Mouse (Mus musculus) brain, adult 10 weeks (tissue): ENCODE data around the gene Gm3424. TPM values are rescaled to one million over a fixed set of nuclear protein-coding genes. Genes with fewer than 3 reads are reported as not detected.

ENCODE experiments used
- polyA plus RNA-seq: library from polyadenylated mRNA; stranded (reverse); fragments of 350-450 nt; fragmentation: Illumina TruSeq; extraction: RNeasy Lipid Tissue Mini Kit (QIAGEN cat#74804); gene quantifications from one replicate; pipeline ENCODE4 v1.2.3, GENCODE M21; 2015; ENCODE audit warnings: low read depth, low replicate concordance

The Gm3424 gene
- polyA plus RNA-seq, result not detected

GRCm38 (mm10) chr14:5830229-5830628 lies at the start of gene Gm3424:
Gene Gm3424, minus strand, starts transcription at chr14:5830329.

DNA sequence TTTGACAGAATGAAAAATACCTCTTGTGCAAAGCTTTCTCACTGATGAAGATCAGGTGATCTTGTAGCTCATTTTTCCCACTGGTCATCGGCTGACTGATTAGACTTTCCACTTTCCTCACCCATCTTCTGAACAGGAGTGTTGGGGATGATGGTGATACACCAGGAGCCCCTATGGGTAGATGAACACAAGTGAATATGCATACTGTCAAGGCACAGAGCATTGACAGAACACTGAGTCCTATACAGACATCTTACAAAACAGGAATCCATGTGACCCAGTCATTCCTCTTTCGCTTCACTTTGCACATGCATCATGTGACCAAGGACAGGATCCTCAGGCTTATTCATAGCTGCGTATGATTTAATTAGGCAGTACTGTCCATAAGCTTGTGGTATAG lies 22.2 kb downstream of the Gm3424 start, which contains the start of gene Gm3383:
Gm3383 (minus strand) TSS at position 101 of the 400 bp plus-strand sequence.

Other genes with a start within 250 kb of the Gm3424 start
- gene Gm8265, start 197.3 kb downstream of the Gm3424 start, polyA plus RNA-seq, result not detected
- gene Gm9603, start 142.9 kb downstream of the Gm3424 start, polyA plus RNA-seq, result not detected
- gene Gm3373, start 88.8 kb downstream of the Gm3424 start, polyA plus RNA-seq, result 0.62 TPM
- gene Gm3383, start 22.3 kb downstream of the Gm3424 start, polyA plus RNA-seq, result 2.7 TPM
- 0.58 TPM for gene Gm8237, start 50.1 kb upstream of the Gm3424 start, polyA plus RNA-seq
- 1.2 TPM for gene Gm3248, start 131.4 kb upstream of the Gm3424 start, polyA plus RNA-seq
- not detected for gene Gm3453, start 148.8 kb upstream of the Gm3424 start, polyA plus RNA-seq
- gene Gm6337, start 227.9 kb upstream of the Gm3424 start, polyA plus RNA-seq, result not detected